Mouse (Mus musculus) lung, adult 2 months (tissue): Measurements from ENCODE around the gene Maats1.

Source experiments
- CTCF ChIP-seq: fragments of 200-500 bp; IDR thresholded peaks from 2 replicates; pipeline ENCODE4 v1.5.1; 2011; ENCODE audit warnings: mild to moderate bottlenecking, low read length, control low read depth; ENCODE audit not compliant: insufficient read depth
- POLR2A ChIP-seq: fragments of 200-500 bp; IDR thresholded peaks from 2 replicates; pipeline ENCODE4 v1.6.1; 2011; ENCODE audit warnings: low read depth, mild to moderate bottlenecking, control low read depth, low read length, borderline replicate concordance; ENCODE audit errors: extremely low read depth

GRCm38 (mm10) chr16:38308195-38308594, 33.7 kb downstream of the Maats1 start:
- TF ChIP-seq CTCF (no peak), POLR2A (no peak)
